Mouse (Mus musculus) heart, adult 2 months (tissue): ENCODE measurements around the gene Ppargc1a.

Source experiments
- CTCF ChIP-seq: fragments of 200-600 bp; IDR thresholded peaks from 2 replicates; pipeline ENCODE4 v1.8.1; 2022; ENCODE audit warnings: antibody characterized with exemption, mild to moderate bottlenecking, moderate library complexity
- POLR2A ChIP-seq: fragments of 200-500 bp; IDR thresholded peaks from 2 replicates; pipeline ENCODE4 v1.6.1; 2011; ENCODE audit warnings: mild to moderate bottlenecking, low read depth, low read length, control low read depth; ENCODE audit not compliant: insufficient read depth

DNA sequence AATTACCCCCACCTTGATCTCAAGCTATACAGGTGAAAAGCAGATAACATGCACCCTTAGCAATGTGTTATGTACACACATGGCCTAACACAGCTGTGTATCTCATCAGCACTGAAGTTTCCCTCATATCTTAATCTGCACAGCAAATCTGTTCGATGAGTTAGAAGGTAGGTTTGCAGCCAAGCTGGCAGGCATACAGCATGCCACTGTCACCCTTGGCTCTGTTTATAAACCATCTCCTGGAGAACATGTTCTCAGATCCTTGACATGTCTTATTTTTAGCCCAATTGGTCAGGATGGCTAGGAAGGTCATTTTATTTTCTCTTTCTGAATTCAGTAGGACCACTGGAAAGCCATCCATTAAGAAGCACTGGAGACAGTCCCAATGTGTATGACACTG lies 36.2 kb downstream of the Ppargc1a start:
- TF ChIP-seq CTCF (no peak), POLR2A (no peak)
